Mouse (Mus musculus): ENCODE data around the gene Noct. TPM values are rescaled to one million over a fixed set of nuclear protein-coding genes. Genes with fewer than 3 reads are reported as not detected.

The Noct gene
- polyA plus RNA-seq, 1 experiment from 2014 or later = 15.2 TPM

Small RNA genes within 50 kb of the gene (microRNA-seq; reads per million reads assigned to microRNA genes)
- not detected for gene Gm24282 (ENCODE audit: insufficient number of aligned reads)

Other genes starting within 250 kb of the Noct start
- gene Elf2, start 116.2 kb downstream of the Noct start, polyA plus RNA-seq (2014; fragmentation: Nextera tagmentation; extraction: Ambion mirVana) = 46.7 and 48.3 TPM in 2 replicates
- 5.2 and 8.4 TPM in 2 replicates for gene Mgarp, start 172.3 kb downstream of the Noct start, polyA plus RNA-seq (2014; fragmentation: Nextera tagmentation; extraction: Ambion mirVana)
- gene Ndufc1, start 184.5 kb downstream of the Noct start, polyA plus RNA-seq (2014; fragmentation: Nextera tagmentation; extraction: Ambion mirVana) = 628 and 672 TPM in 2 replicates
- 61.5 and 62.6 TPM in 2 replicates for gene Naa15, start 190.7 kb downstream of the Noct start, polyA plus RNA-seq (2014; fragmentation: Nextera tagmentation; extraction: Ambion mirVana)